1 mouse cellular context compared by ENCODE assay signal in genomic region chr4:148038600-148039253, GRCm38 (mm10).
TF ChIP-seq lines count a peak whose summit lies in the region.

TSS of gene Clcn6 (minus strand) at chr4:148038821.
TSS of gene Mthfr (plus strand) at chr4:148039077.

TF ChIP-seq in CH12.LX, 34 proteins besides CTCF, POLR2A, EP300 and RAD21 (continued from another document):
- TF ChIP-seq TBP (conservative IDR thresholded peaks at IDR 0.05; ENCODE audit: low read depth, low read length): no peak
- TF ChIP-seq ETS1 (conservative IDR thresholded peaks at IDR 0.05; ENCODE audit: low read depth, low read length): peak; percentile 27; the same call in 1 of the 2 replicates
- TF ChIP-seq ELF1 (IDR thresholded peaks at IDR 0.05; ENCODE audit: low read depth, low read length): peak; percentile 87
- TF ChIP-seq E2F4 (IDR thresholded peaks at IDR 0.05; ENCODE audit: insufficient replicate concordance, low read depth, low read length): no peak
- no peak for TF ChIP-seq ZKSCAN1 (IDR thresholded peaks at IDR 0.05; ENCODE audit: borderline replicate concordance, low read depth, low read length)
- TF ChIP-seq POLR2AphosphoS2 (IDR thresholded peaks at IDR 0.05; ENCODE audit: low read depth, low read length): peak; percentile 64; the same call in 1 of the 2 replicates
- no peak for TF ChIP-seq JUND (conservative IDR thresholded peaks at IDR 0.05; ENCODE audit: low read depth, low read length)
- TF ChIP-seq MXI1 (IDR thresholded peaks at IDR 0.05; ENCODE audit: low read depth, low read length): peak; percentile 93
- TF ChIP-seq NRF1 (IDR thresholded peaks at IDR 0.05; ENCODE audit: low read depth, low read length): peak; percentile 60
- TF ChIP-seq JUN (IDR thresholded peaks at IDR 0.05; ENCODE audit: insufficient read depth, low read depth, low read length): no peak
- TF ChIP-seq MAFK (IDR thresholded peaks at IDR 0.05; ENCODE audit: insufficient replicate concordance, low read length): no peak
- TF ChIP-seq SIN3A (IDR thresholded peaks at IDR 0.05; ENCODE audit: low read length): no peak; the same call in 1 of the 2 replicates
- no peak for TF ChIP-seq RCOR1 (conservative IDR thresholded peaks at IDR 0.05; ENCODE audit: low read depth, low read length)
- no peak for TF ChIP-seq ZNF384 (IDR thresholded peaks at IDR 0.05; ENCODE audit: low read depth, low read length)
- peak; percentile 99 for TF ChIP-seq USF2 (conservative IDR thresholded peaks at IDR 0.05; ENCODE audit: low read depth, low read length)
- peak; percentile 74 for TF ChIP-seq NELFE (IDR thresholded peaks at IDR 0.05; ENCODE audit: low read depth, low read length)
- TF ChIP-seq MAX (IDR thresholded peaks at IDR 0.05; ENCODE audit: low read length): peak; percentile 98
